ENCODE assay signal across 12 mouse cellular contexts in genomic region chr9:32594346-32594745, GRCm38 (mm10). TPM values are rescaled to one million over a fixed set of nuclear protein-coding genes. Genes with fewer than 3 reads are reported as not detected.
DNase-seq lines count a peak whose midpoint lies in the region; ATAC-seq lines count a peak whose summit lies in the region.
"Had no signal": no experiment of that assay in that cellular context is flagged by ENCODE, and none has a peak within 500 bp of the region (broad histone marks: within the 10 kb centered on the region; RNA-seq: fewer than 3 reads in every experiment).

No protein-coding gene starts in this region.

- H3K4me2 ChIP-seq in kidney, embryonic 15.5 days: no peak overlapping the region
- no peak overlapping the region for H3K4me2 ChIP-seq in hindbrain, embryonic 14.5 days (replicated peaks)
- H3K4me2 ChIP-seq: liver, embryonic 15.5 days had no signal

- peaks cover 39% of the 10 kb centered on the region for H3K4me1 ChIP-seq in kidney, embryonic 15.5 days
- H3K4me1 ChIP-seq in brown adipose tissue, adult 24 weeks (ENCODE audit: control insufficient read depth, insufficient read depth, insufficient read length, low read length): peaks cover 24% of the 10 kb centered on the region
- 0 out of 2 replicates have a peak, but pooled peaks cover 5% of the 10 kb centered on the region for H3K4me1 ChIP-seq in hindbrain, embryonic 14.5 days (replicated peaks; ENCODE audit: control insufficient read depth, insufficient read depth, low read length)
- H3K4me1 ChIP-seq: liver, embryonic 15.5 days had no signal

- no peaks in the 10 kb centered on the region for H3K27me3 ChIP-seq in kidney, embryonic 15.5 days
- H3K27me3 ChIP-seq in hindbrain, embryonic 14.5 days (ENCODE audit: control insufficient read depth, insufficient read depth, low read length): peaks cover 17% of the 10 kb centered on the region; the same call in 1 of the 2 replicates

- no peak for DNase-seq in kidney, adult 11 months
- peak; percentile 86 for DNase-seq in CD4-positive helper T cell, adult 2 months (ENCODE audit: low read depth, low spot score)
- peak; percentile 62 for DNase-seq in thymus, postnatal 0 days (ENCODE audit: low spot score)
- DNase-seq in hindbrain, embryonic 14.5 days (ENCODE audit: low spot score): no peak
- no peak for DNase-seq in urinary bladder, postnatal 14 days (ENCODE audit: low spot score)
- DNase-seq: cerebellum, adult 11-12 months; embryo, embryonic 11 days; kidney, adult 18-20 months had no signal

- no peak overlapping the region for H3K9ac ChIP-seq in kidney, embryonic 15.5 days
- no peak overlapping the region for H3K9ac ChIP-seq in hindbrain, embryonic 14.5 days
- H3K9ac ChIP-seq: liver, embryonic 15.5 days had no signal

- H3K9me3 ChIP-seq in kidney, embryonic 15.5 days (replicated peaks): no peaks in the 10 kb centered on the region
- no peaks in the 10 kb centered on the region for H3K9me3 ChIP-seq in hindbrain, embryonic 14.5 days (ENCODE audit: control insufficient read depth, low read length)
- H3K9me3 ChIP-seq: hindbrain, embryonic 10.5 days; liver, embryonic 15.5 days had no signal

- H3K36me3 ChIP-seq in kidney, embryonic 15.5 days: no peaks in the 10 kb centered on the region
- H3K36me3 ChIP-seq in hindbrain, embryonic 14.5 days (replicated peaks; ENCODE audit: control insufficient read depth, insufficient read depth): no peaks in the 10 kb centered on the region
- H3K36me3 ChIP-seq: hindbrain, embryonic 10.5 days; liver, embryonic 15.5 days had no signal

- no peak for ATAC-seq in kidney, embryonic 15.5 days (replicated peaks; ENCODE audit: low FRiP score)
- ATAC-seq in hindbrain, embryonic 14.5 days (ENCODE audit: low FRiP score): no peak

- no peak overlapping the region for H3K4me3 ChIP-seq in kidney, embryonic 15.5 days (replicated peaks)
- H3K4me3 ChIP-seq in brown adipose tissue, adult 24 weeks (ENCODE audit: insufficient read depth, low read depth, low read length): no peak overlapping the region
- H3K4me3 ChIP-seq in hindbrain, embryonic 14.5 days (replicated peaks; ENCODE audit: low read length): no peak overlapping the region
- H3K4me3 ChIP-seq: hindbrain, embryonic 10.5 days; liver, embryonic 15.5 days had no signal

- WGBS in kidney, embryonic 15.5 days: 41% methylated on average over 4 of the region's 4 CpGs
- 49% methylated on average over 4 of the region's 4 CpGs for WGBS in hindbrain, embryonic 14.5 days

- peak overlapping the region; percentile 54 for H3K27ac ChIP-seq in kidney, embryonic 15.5 days
- H3K27ac ChIP-seq in brown adipose tissue, adult 24 weeks (replicated peaks; ENCODE audit: low read depth, low read length): peak overlapping the region; percentile 95
- H3K27ac ChIP-seq in hindbrain, embryonic 14.5 days: no peak overlapping the region
- H3K27ac ChIP-seq: hindbrain, embryonic 10.5 days; liver, embryonic 15.5 days had no signal

RNA-seq across cellular contexts. Expression of gene Ets1, which starts 41.7 kb away (rescaled TPM):
- polyA plus RNA-seq in kidney, embryonic 15.5 days (2015; fragmentation: Nextera tagmentation; extraction: Ambion mirVana): 66.0 and 68.4 TPM in 2 replicates
- 13.4 and 18.7 TPM in 2 replicates for polyA plus RNA-seq in brown adipose tissue, adult 24 weeks (2012; ENCODE audit: insufficient read depth, insufficient read length, missing spikeins)
- polyA plus RNA-seq in thymus, postnatal 0 days (2015; fragmentation: Nextera tagmentation; extraction: Ambion mirVana): 324 and 355 TPM in 2 replicates
- polyA plus RNA-seq in hindbrain, embryonic 14.5 days (2014; fragmentation: Nextera tagmentation; extraction: Ambion mirVana): 19.1 and 20.9 TPM in 2 replicates

RNA-seq across cellular contexts. Expression of gene Fli1, which starts 51.7 kb away (rescaled TPM):
- polyA plus RNA-seq in kidney, embryonic 15.5 days (2015; fragmentation: Nextera tagmentation; extraction: Ambion mirVana): 28.3 and 31.0 TPM in 2 replicates
- 11.7 and 19.1 TPM in 2 replicates for polyA plus RNA-seq in brown adipose tissue, adult 24 weeks (2012; ENCODE audit: insufficient read depth, insufficient read length, missing spikeins)
- polyA plus RNA-seq in thymus, postnatal 0 days (2015; fragmentation: Nextera tagmentation; extraction: Ambion mirVana): 50.6 and 53.5 TPM in 2 replicates
- polyA plus RNA-seq in hindbrain, embryonic 14.5 days (2014; fragmentation: Nextera tagmentation; extraction: Ambion mirVana): 7.9 and 9.1 TPM in 2 replicates

Comparison
In these comparisons a context has a peak if more than half of its experiments do, and no peak if none do; other contexts are left out.
1. DNase-seq: peak in CD4-positive helper T cell, adult 2 months (single experiment) and thymus, postnatal 0 days (single experiment); none in kidney, adult 11 months (single experiment), hindbrain, embryonic 14.5 days (single experiment) and urinary bladder, postnatal 14 days (single experiment).